Mouse (Mus musculus): ENCODE data around the gene Lgals9.

The Lgals9 gene

DNA sequence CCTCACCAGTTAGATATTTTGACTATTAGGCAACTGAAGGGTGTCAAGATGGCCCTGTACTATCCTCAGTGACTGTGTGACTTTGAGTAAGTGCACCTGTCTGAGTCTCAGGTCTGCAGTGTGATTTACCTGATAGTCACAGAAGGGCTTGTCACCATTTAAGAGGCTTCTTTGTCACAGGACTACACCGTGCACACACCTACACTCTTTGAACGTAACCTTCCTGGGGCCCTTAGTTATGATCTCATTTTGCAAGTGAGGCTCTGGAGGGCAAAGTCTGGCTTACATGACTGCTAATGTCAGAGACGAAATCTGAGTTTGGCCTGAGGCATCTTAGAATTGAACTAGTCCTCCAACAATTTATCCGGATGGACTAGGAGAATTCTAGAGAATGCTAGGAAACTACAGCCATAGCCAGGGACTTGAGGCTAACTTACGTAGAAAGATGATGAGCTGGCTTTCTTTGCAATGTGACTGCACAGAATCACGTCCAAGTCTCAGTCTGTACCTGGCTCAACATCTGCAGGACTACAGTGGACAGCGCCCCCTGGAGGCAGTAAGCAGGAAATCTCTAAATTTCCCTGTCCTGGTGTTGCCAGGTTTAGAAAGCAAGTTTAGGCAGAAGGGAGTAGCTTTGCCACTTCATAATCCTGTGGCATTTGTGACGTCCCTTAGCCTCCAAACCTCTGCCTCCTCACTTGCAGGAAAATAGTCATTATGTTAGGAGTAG is 61.9 kb downstream of the Lgals9 start:
- DNase-seq (ENCODE audit: low spot score in 2 of 2), result peak; percentile 46 to 49

DNA sequence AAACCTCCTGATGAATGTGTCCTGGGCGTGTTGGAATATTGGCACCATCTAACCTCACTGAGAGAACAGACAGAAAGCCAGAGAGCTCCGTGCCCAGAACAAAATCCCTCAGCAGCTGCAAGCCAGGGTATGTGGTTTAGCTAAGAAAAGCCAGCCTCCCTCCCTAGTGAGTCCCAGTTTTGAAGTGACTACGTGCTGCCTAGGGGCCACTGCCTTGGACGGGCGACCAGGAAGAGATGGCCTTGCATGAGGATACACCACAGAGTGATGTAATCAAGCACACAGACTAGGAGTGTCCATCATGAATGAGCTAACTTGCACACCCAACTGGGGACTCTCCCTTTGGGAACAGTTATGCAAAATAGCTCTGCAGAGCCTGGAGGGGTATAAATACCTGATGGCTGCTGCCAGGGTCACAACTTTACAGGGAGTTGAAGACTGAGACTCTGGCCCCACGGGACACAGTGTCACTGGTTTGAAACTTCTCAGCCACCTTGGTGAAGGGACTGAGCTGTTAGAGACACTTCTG is 64.3 kb downstream of the Lgals9 start, which contains the start of gene Nos2:
Nos2 (plus strand) TSS at position 377 of the 529 bp plus-strand sequence.
- DNase-seq (ENCODE audit: low spot score in 2 of 2), result no peak

GRCm38 (mm10) chr11:78919745-78920144 is 65.0 kb downstream of the Lgals9 start:
- no peak for DNase-seq (ENCODE audit: low spot score in 2 of 2)

DNA sequence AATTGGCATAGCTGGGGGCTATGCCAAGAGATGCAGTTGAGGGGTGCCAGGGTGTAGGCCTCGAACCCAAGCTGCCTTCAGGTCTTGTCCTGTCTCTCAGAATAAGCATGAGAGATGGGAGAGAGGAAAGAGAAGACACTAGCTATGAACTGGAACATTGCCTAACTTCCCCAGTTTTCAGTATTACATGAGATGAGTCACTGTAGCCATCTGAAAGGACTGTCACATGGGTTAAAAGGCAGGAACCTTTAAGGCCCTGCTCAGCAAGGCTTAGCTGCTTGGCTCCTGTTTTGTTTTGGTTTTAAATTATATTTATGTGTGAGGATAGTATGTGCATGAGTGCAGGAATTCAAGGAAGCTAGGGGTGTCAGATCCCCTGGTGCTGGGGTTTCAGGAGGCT is 68.3 kb downstream of the Lgals9 start:
- no peak for DNase-seq (ENCODE audit: low spot score in 2 of 2)

DNA sequence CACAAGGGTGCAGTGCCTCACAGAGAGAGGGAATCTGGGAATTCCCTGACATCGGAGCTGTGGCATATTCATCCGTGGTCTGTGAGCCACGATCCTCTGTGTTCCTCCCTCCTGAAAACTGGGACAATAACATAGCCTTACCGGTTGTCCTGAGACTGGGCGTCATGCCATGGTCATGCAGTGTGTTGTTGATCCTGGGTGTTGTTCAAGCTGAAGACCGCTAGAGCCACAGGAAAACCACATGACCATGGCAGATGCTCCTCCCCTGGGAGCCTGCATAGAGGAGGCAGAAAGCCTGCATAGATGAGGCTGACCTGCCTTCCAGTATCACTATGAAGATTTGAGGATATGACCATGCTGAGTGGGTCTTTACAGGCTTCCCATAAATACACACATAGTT is 69.3 kb downstream of the Lgals9 start:
- no peak for DNase-seq (ENCODE audit: low spot score in 2 of 2)

All from right cerebral cortex, adult 2 months (tissue).